Mouse (Mus musculus) midbrain, embryonic 16.5 days (tissue): ENCODE measurements around the gene Hs6st3. TPM values are rescaled to one million over a fixed set of nuclear protein-coding genes. Genes with fewer than 3 reads are reported as not detected.

Experiments
- ATAC-seq: fragments of 200-750 bp; cut with Nextera tagmentation; 2 replicates; pipeline ENCODE4 v1.8.0; 2017; ENCODE audit warnings: moderate TSS enrichment
- H3K27ac ChIP-seq: fragments of 300-500 bp; sonication (generic); 2 replicates; pipeline ENCODE4 v1.5.1; 2014; ENCODE audit warnings: mild to moderate bottlenecking, low read length, mixed read lengths
- H3K27me3 ChIP-seq: fragments of 300-500 bp; sonication (generic); 2 replicates; pipeline ENCODE4 v1.6.1; 2014; ENCODE audit warnings: low read depth, low read length, mixed read lengths; ENCODE audit not compliant: control insufficient read depth, insufficient read depth
- H3K36me3 ChIP-seq: fragments of 300-500 bp; sonication (generic); 2 replicates; pipeline ENCODE4 v1.6.1; 2014; ENCODE audit warnings: mild to moderate bottlenecking, low read length, moderate library complexity, mixed read lengths; ENCODE audit not compliant: control insufficient read depth, insufficient read depth
- H3K4me1 ChIP-seq: fragments of 300-500 bp; sonication (generic); 2 replicates; pipeline ENCODE4 v1.6.1; 2014; ENCODE audit warnings: mild to moderate bottlenecking, low read length, mixed read lengths; ENCODE audit not compliant: control insufficient read depth, insufficient read depth
- H3K4me2 ChIP-seq: fragments of 300-500 bp; sonication (generic); 2 replicates; pipeline ENCODE4 v1.6.1; 2014; ENCODE audit warnings: mild to moderate bottlenecking, low read length, mixed read lengths
- H3K4me3 ChIP-seq: fragments of 300-500 bp; sonication (generic); 2 replicates; pipeline ENCODE4 v1.5.1; 2014; ENCODE audit warnings: low read depth, mild to moderate bottlenecking, low read length, moderate library complexity, mixed read lengths
- H3K9ac ChIP-seq: fragments of 300-500 bp; sonication (generic); 2 replicates; pipeline ENCODE4 v1.6.1; 2014; ENCODE audit warnings: low read depth, low read length, mixed read lengths
- H3K9me3 ChIP-seq: fragments of 300-500 bp; sonication (generic); replicated peaks from 2 replicates; pipeline ENCODE4 v1.6.1; 2014; ENCODE audit warnings: mild to moderate bottlenecking, low read length, mixed read lengths; ENCODE audit not compliant: control insufficient read depth, poor library complexity, severe bottlenecking
- WGBS: fragments of 180-500 bp; shearing (Covaris S2); extraction: QIAGEN DNeasy Blood & Tissue Kit; methylation state at CpG from one replicate; pipeline ENCODE4 v1.1.7; 2014; 5-methylcytosine and 5-hydroxymethylcytosine counted together
- polyA plus RNA-seq: library from polyadenylated mRNA; unstranded; fragments of >200 nt; fragmentation: Nextera tagmentation; extraction: Ambion mirVana; gene quantifications from 2 replicates; pipeline ENCODE4 v1.2.1, GENCODE M21; 2015

Hs6st3 gene
- polyA plus RNA-seq, 1 experiment from 2014 or later: 1.3 TPM

DNA sequence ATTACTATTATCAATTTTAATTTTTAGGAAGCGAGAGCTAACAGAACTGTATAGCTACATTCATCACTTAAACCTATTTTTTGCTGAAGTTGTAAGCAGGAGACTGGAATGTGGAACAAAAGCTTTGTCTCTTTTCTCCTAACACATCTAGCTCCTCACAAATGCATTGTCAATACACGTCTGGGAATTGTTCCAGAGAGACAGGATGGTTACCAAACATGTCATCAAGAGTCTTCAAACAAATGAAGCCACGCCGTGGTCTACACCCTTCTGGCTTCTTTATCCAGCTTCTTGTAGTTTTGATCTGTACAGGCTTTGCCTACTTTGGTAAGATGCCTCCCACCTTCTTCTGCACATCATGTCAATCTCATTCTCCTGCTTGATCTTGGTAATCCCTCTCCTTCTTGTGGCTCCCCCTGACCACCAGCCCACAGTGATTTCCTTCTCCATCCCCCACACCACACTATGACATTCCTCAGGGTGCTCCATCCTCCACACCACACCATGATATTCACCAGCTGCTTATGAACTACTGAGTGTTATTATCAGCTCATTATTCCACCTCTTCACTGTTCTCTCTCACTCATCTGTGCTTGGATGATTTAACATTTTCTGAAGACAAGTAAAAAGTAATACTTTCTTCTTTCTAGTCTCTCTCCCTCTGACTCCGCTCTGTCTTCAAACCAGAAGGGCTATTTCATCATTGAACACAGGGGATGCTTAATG is 351.0 kb downstream of the Hs6st3 start:
- Histone ChIP-seq H3K27ac (no peak overlapping the region), H3K9me3 (no peaks in the 10 kb centered on the region), H3K27me3 (no peaks in the 10 kb centered on the region), H3K9ac (no peak overlapping the region), H3K4me3 (no peak overlapping the region), H3K4me2 (no peak overlapping the region), H3K4me1 (no peaks in the 10 kb centered on the region), H3K36me3 (no peaks in the 10 kb centered on the region)
- ATAC-seq: no peak
- 86% methylated on average over 5 of the region's 5 CpGs for WGBS

DNA sequence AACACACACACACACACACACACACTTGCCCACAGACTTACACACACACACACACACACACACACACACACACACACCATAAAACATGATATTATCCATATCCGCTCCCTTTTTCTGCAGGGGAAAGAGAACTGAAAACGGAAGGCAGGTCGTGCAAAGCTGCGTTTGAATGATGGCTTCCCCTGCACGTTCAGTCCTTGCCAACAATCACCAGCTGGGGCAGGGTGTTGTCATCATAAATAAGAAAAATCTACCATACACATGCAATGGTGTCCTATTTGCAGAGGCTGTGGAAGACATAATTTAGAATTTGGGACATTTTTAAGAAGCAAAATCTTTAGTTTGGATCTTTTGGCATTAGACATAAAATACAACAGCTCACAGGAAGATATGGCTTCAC is 382.5 kb downstream of the Hs6st3 start:
- no peak overlapping the region for H3K4me3 ChIP-seq
- H3K27ac ChIP-seq: no peak overlapping the region
- no peaks in the 10 kb centered on the region for H3K36me3 ChIP-seq
- no peak for ATAC-seq
- H3K4me2 ChIP-seq: no peak overlapping the region
- H3K27me3 ChIP-seq: no peaks in the 10 kb centered on the region
- 72% methylated on average over 5 of the region's 5 CpGs for WGBS
- H3K4me1 ChIP-seq: no peaks in the 10 kb centered on the region
- no peak overlapping the region for H3K9ac ChIP-seq
- no peaks in the 10 kb centered on the region for H3K9me3 ChIP-seq

- Histone ChIP-seq H3K4me2 (no peak overlapping the region), H3K4me3 (no peak overlapping the region), H3K27ac (no peak overlapping the region), H3K4me1 (no peaks in the 10 kb centered on the region), H3K9me3 (no peaks in the 10 kb centered on the region), H3K9ac (no peak overlapping the region), H3K36me3 (no peaks in the 10 kb centered on the region), H3K27me3 (no peaks in the 10 kb centered on the region)
- WGBS: 96% methylated on average over 1 of the region's 1 CpGs
- no peak for ATAC-seq
Observed at GRCm38 (mm10) chr14:119521056-119521455, 382.9 kb downstream of the Hs6st3 start.

DNA sequence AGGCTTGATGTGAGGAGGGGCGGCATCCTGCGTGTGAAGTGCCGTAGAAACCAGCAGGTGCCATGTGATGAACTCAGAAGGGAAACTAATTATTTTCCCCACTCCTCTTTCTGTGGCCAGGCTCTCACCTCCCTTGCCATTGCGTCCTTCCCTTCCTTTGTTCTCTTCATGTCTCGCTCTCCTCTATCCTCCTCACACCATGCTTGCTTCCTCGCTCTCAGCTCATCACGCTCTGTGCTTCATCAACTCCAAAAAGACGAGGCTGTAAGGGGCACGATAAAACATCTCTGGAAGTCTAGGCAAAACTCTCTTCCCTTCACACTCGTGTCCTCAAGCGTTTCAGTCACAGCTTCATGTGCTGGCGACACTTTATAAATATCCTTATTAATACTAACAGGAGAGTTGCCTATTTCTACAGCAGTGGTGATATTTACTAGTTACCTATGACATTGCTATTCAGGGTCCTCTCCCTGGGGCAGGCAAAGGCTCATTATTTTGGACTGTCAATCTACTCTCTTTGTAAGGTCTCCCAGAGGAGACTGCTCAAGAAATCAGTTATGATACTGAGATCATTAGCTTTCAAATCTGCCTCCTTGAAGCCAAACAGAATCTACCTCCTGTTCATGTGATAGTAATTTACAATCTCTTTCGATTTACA is 394.9 kb downstream of the Hs6st3 start:
- H3K9me3 ChIP-seq: no peaks in the 10 kb centered on the region
- peak overlapping the region; percentile 18 for H3K4me2 ChIP-seq
- H3K27ac ChIP-seq: no peak overlapping the region
- H3K4me1 ChIP-seq: 0 out of 2 replicates have a peak, but pooled peaks cover 2% of the 10 kb centered on the region
- H3K27me3 ChIP-seq: no peaks in the 10 kb centered on the region
- H3K9ac ChIP-seq: no peak overlapping the region
- WGBS: 57% methylated on average over 13 of the region's 13 CpGs
- H3K4me3 ChIP-seq: no peak overlapping the region
- ATAC-seq: peak; percentile 80
- no peaks in the 10 kb centered on the region for H3K36me3 ChIP-seq

GRCm38 (mm10) chr14:119540505-119540904 is 402.4 kb downstream of the Hs6st3 start:
- ATAC-seq: no peak
- H3K4me3 ChIP-seq: no peak overlapping the region
- no peak overlapping the region for H3K9ac ChIP-seq
- H3K4me2 ChIP-seq: no peak overlapping the region
- H3K27me3 ChIP-seq: no peaks in the 10 kb centered on the region
- H3K4me1 ChIP-seq: no peaks in the 10 kb centered on the region
- WGBS: 84% methylated on average over 5 of the region's 5 CpGs
- H3K36me3 ChIP-seq: no peaks in the 10 kb centered on the region
- no peaks in the 10 kb centered on the region for H3K9me3 ChIP-seq
- H3K27ac ChIP-seq: no peak overlapping the region

GRCm38 (mm10) chr14:119544596-119544995 is 406.5 kb downstream of the Hs6st3 start:
- 84% methylated on average over 3 of the region's 3 CpGs for WGBS
- Histone ChIP-seq H3K9me3 (no peaks in the 10 kb centered on the region), H3K4me1 (no peaks in the 10 kb centered on the region), H3K27me3 (no peaks in the 10 kb centered on the region), H3K9ac (no peak overlapping the region), H3K27ac (no peak overlapping the region), H3K4me3 (no peak overlapping the region), H3K36me3 (no peaks in the 10 kb centered on the region), H3K4me2 (no peak overlapping the region)
- ATAC-seq: no peak

- Histone ChIP-seq H3K9ac (no peak overlapping the region), H3K4me3 (no peak overlapping the region), H3K9me3 (no peaks in the 10 kb centered on the region), H3K4me1 (no peaks in the 10 kb centered on the region), H3K27ac (no peak overlapping the region), H3K4me2 (no peak overlapping the region), H3K27me3 (no peaks in the 10 kb centered on the region), H3K36me3 (no peaks in the 10 kb centered on the region)
- WGBS: 82% methylated on average over 4 of the region's 4 CpGs
- no peak for ATAC-seq
Observed at GRCm38 (mm10) chr14:119558356-119558755, 420.2 kb downstream of the Hs6st3 start.

DNA sequence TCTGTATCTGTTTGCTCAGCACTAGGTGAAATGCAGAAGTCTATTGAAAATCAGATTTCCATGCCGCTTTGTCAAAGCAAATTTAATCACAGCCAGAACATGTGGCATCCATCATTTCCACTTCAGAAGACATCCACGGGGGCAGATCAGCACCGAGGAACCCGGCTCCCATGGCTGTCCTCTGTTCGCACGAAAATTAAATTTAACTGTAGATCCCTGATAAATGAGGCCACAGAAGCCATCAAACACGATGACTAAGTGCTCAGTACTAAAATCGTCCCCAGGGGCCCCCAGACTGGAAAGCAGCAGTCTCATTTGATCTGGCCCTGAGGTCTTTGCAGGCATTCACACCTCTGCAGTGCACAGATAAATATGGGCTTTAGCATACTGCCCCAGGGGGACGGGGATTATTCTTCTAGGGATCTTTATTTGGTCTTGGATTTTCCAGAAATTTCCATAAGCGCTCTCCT is 443.9 kb downstream of the Hs6st3 start:
- Histone ChIP-seq H3K9ac (no peak overlapping the region), H3K4me2 (no peak overlapping the region), H3K4me1 (peaks cover 7% of the 10 kb centered on the region; the same call in 1 of the 2 replicates), H3K27me3 (no peaks in the 10 kb centered on the region), H3K36me3 (no peaks in the 10 kb centered on the region), H3K4me3 (no peak overlapping the region), H3K9me3 (no peaks in the 10 kb centered on the region), H3K27ac (peak overlapping the region; percentile 51; the same call in 1 of the 2 replicates)
- WGBS: 25% methylated on average over 10 of the region's 10 CpGs
- peak; percentile 80 for ATAC-seq

GRCm38 (mm10) chr14:119585069-119585468 is 446.9 kb downstream of the Hs6st3 start:
- Histone ChIP-seq H3K4me1 (peaks cover 7% of the 10 kb centered on the region; the same call in 1 of the 2 replicates), H3K27me3 (no peaks in the 10 kb centered on the region), H3K9me3 (no peaks in the 10 kb centered on the region), H3K4me2 (no peak overlapping the region), H3K4me3 (no peak overlapping the region), H3K9ac (no peak overlapping the region), H3K27ac (no peak overlapping the region), H3K36me3 (no peaks in the 10 kb centered on the region)
- no peak for ATAC-seq
- 79% methylated on average over 4 of the region's 4 CpGs for WGBS
